ENCODE assay signal across 10 mouse cellular contexts in the genomic region with DNA sequence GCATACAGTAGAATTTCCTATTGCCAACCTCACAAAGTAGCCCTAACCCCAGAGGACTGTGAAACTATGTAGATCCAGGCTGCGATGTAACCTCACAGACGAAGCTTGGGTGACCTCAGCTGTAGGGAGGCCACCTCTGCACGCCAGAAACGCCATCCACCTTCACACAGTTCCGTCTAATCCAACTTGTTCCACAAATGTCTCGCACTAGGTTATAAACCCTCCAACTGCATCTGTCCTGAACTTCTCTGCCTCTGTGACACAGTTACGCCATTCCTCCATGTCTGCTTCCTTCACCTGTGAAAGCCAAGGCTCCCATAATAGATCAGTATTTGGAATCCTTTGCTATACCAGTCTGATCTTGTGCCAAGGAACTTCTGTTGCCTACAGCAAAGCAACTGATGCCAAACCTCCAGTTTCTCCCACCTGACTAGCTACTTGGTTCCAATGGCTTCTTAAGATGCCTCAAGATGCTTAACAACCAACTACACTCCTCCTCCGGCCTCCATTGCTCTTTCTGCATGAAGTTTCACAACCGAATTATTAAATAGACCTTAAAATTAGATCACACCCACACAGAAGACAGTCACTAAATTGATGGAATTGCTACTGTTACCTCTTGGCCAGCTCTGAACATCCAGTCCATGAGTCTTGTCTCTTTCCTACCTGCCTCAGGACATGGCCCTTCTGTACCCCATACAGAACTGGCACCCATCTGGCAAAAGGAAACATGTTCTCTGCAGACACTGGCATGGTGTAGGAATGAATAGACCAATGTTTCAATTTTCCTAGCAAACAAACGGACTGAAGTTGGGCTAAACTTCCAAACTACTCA. TPM values are rescaled to one million over a fixed set of nuclear protein-coding genes. Genes with fewer than 3 reads are reported as not detected.
A peak's percentile ranks its signal among the peaks of the same experiment; 100 is the strongest.
DNase-seq lines count a peak whose midpoint lies in the region; ATAC-seq and TF ChIP-seq lines count a peak whose summit lies in the region.
"Had no signal": no experiment of that assay in that cellular context is flagged by ENCODE, and none has a peak within 500 bp of the region (broad histone marks: within the 10 kb centered on the region; RNA-seq: fewer than 3 reads in every experiment).

No protein-coding gene starts in this region.

- no peaks in the 10 kb centered on the region for H3K36me3 ChIP-seq in midbrain, embryonic 10.5 days
- no peaks in the 10 kb centered on the region for H3K36me3 ChIP-seq in midbrain, embryonic 14.5 days (ENCODE audit: control insufficient read depth, insufficient read depth, low read length)
- H3K36me3 ChIP-seq in limb, embryonic 14.5 days (ENCODE audit: control insufficient read depth, insufficient read depth, low read length), result no peaks in the 10 kb centered on the region
- no peaks in the 10 kb centered on the region; the same call in 1 of the 2 replicates for H3K36me3 ChIP-seq in stomach, postnatal 0 days (ENCODE audit: control insufficient read depth, insufficient read depth, low read length)

- no peak overlapping the region for H3K4me2 ChIP-seq in midbrain, embryonic 14.5 days (ENCODE audit: low read length)
- H3K4me2 ChIP-seq in limb, embryonic 14.5 days (replicated peaks; ENCODE audit: low read depth, low read length, severe bottlenecking), result peak overlapping the region; percentile 72; the same call in 1 of the 2 replicates
- H3K4me2 ChIP-seq in stomach, postnatal 0 days (replicated peaks; ENCODE audit: low read depth), result peak overlapping the region; percentile 91

- no peak for TF ChIP-seq CTCF in gastrocnemius, adult 2 months (IDR thresholded peaks at IDR 0.05)
- TF ChIP-seq CTCF in stomach, postnatal 0 days (IDR thresholded peaks at IDR 0.05; ENCODE audit: low read depth), result no peak

- H3K27ac ChIP-seq in gastrocnemius, adult 2 months, result no peak overlapping the region
- H3K27ac ChIP-seq in midbrain, embryonic 10.5 days (replicated peaks), result no peak overlapping the region
- H3K27ac ChIP-seq in midbrain, embryonic 14.5 days (replicated peaks; ENCODE audit: low read depth, low read length), result no peak overlapping the region
- no peak overlapping the region for H3K27ac ChIP-seq in limb, embryonic 14.5 days (replicated peaks; ENCODE audit: low read depth, low read length)
- no peak overlapping the region for H3K27ac ChIP-seq in stomach, postnatal 0 days (replicated peaks)

- no peaks in the 10 kb centered on the region for H3K9me3 ChIP-seq in midbrain, embryonic 10.5 days (replicated peaks)
- no peaks in the 10 kb centered on the region for H3K9me3 ChIP-seq in midbrain, embryonic 14.5 days (ENCODE audit: control insufficient read depth, low read length)
- no peaks in the 10 kb centered on the region for H3K9me3 ChIP-seq in limb, embryonic 14.5 days (ENCODE audit: control insufficient read depth, low read length)
- no peaks in the 10 kb centered on the region for H3K9me3 ChIP-seq in stomach, postnatal 0 days (ENCODE audit: control insufficient read depth, low read length)

- intact Hi-C loops in gastrocnemius, adult 2 months (cut with DNase I), result no loop called here

- H3K4me1 ChIP-seq in midbrain, embryonic 10.5 days, result peaks cover 13% of the 10 kb centered on the region
- H3K4me1 ChIP-seq in midbrain, embryonic 14.5 days (ENCODE audit: control insufficient read depth, insufficient read depth, low read length), result 0 out of 2 replicates have a peak, but pooled peaks cover 5% of the 10 kb centered on the region
- 0 out of 2 replicates have a peak, but pooled peaks cover 6% of the 10 kb centered on the region for H3K4me1 ChIP-seq in limb, embryonic 14.5 days (ENCODE audit: control insufficient read depth, insufficient read depth, low read length)
- H3K4me1 ChIP-seq in stomach, postnatal 0 days (replicated peaks; ENCODE audit: control insufficient read depth, insufficient read depth), result 0 out of 2 replicates have a peak, but pooled peaks cover 3% of the 10 kb centered on the region

- no peak for ATAC-seq in midbrain, embryonic 14.5 days (ENCODE audit: low FRiP score, low TSS enrichment)
- no peak for ATAC-seq in limb, embryonic 14.5 days (ENCODE audit: low FRiP score, low read depth)
- ATAC-seq in stomach, postnatal 0 days (ENCODE audit: low FRiP score, low TSS enrichment), result no peak

- no peak overlapping the region for H3K9ac ChIP-seq in midbrain, embryonic 14.5 days (replicated peaks; ENCODE audit: low read length)
- H3K9ac ChIP-seq in limb, embryonic 14.5 days (ENCODE audit: low read depth, low read length, severe bottlenecking), result no peak overlapping the region
- H3K9ac ChIP-seq in stomach, postnatal 0 days (ENCODE audit: low read length), result no peak overlapping the region

- 91% methylated on average over 10 of the region's 10 CpGs for WGBS in midbrain, embryonic 10.5 days
- 85% methylated on average over 10 of the region's 10 CpGs for WGBS in midbrain, embryonic 14.5 days
- 83% methylated on average over 10 of the region's 10 CpGs for WGBS in limb, embryonic 14.5 days
- WGBS in stomach, postnatal 0 days, result 81% methylated on average over 10 of the region's 10 CpGs

- TF ChIP-seq POLR2A in limb, embryonic 14.5 days (IDR thresholded peaks at IDR 0.05; ENCODE audit: borderline replicate concordance, extremely low read depth, insufficient read depth, insufficient read length), result no peak

- peaks cover 4% of the 10 kb centered on the region; the same call in 1 of the 2 replicates for H3K27me3 ChIP-seq in midbrain, embryonic 10.5 days (ENCODE audit: low read depth, poor library complexity, severe bottlenecking)
- no peaks in the 10 kb centered on the region for H3K27me3 ChIP-seq in midbrain, embryonic 14.5 days (ENCODE audit: control insufficient read depth, insufficient read depth, low read length)
- no peaks in the 10 kb centered on the region for H3K27me3 ChIP-seq in limb, embryonic 14.5 days (ENCODE audit: control insufficient read depth, insufficient read depth, low read length)
- no peaks in the 10 kb centered on the region for H3K27me3 ChIP-seq in stomach, postnatal 0 days (ENCODE audit: control insufficient read depth, insufficient read depth, low read length)

- DNase-seq in gastrocnemius, adult 2 months, result no peak
- DNase-seq in gastrocnemius, postnatal 10 days, result no peak
- DNase-seq in midbrain, embryonic 10.5 days (ENCODE audit: low spot score), result no peak
- no peak for DNase-seq in midbrain, embryonic 14.5 days
- DNase-seq in limb, embryonic 14.5 days (ENCODE audit: low spot score), result no peak
- DNase-seq in stomach, postnatal 0 days (ENCODE audit: low spot score), result no peak
- DNase-seq in urinary bladder, postnatal 36 days (ENCODE audit: low spot score in 2 of 2), result no peak
- no peak for DNase-seq in thymus, postnatal 0 days (ENCODE audit: low spot score)
- DNase-seq: adrenal gland, postnatal 10 days; right cerebral cortex, postnatal 25 days had no signal

- no peak for TF ChIP-seq EP300 in stomach, postnatal 0 days (optimal IDR thresholded peaks at IDR 0.05)

- H3K4me3 ChIP-seq in gastrocnemius, adult 2 months, result peak overlapping the region; percentile 82
- peak overlapping the region; percentile 71 for H3K4me3 ChIP-seq in midbrain, embryonic 10.5 days
- H3K4me3 ChIP-seq in midbrain, embryonic 14.5 days (replicated peaks; ENCODE audit: low read depth, low read length), result no peak overlapping the region
- H3K4me3 ChIP-seq in limb, embryonic 14.5 days (replicated peaks; ENCODE audit: low read length), result peak overlapping the region; percentile 56; the same call in 1 of the 2 replicates
- peak overlapping the region; percentile 52; the same call in 1 of the 2 replicates for H3K4me3 ChIP-seq in stomach, postnatal 0 days (ENCODE audit: low read depth, low read length)

RNA-seq across cellular contexts. Expression of gene Pctp, which starts 1.1 kb away (rescaled TPM):
- 1 to 10 TPM; 2.8 to 4.0 TPM for total RNA-seq in gastrocnemius, adult 2 months (2021)
- total RNA-seq in gastrocnemius, postnatal 10 days (2021), result 1 to 10 TPM; 2.3 to 3.1 TPM
- 16.4 and 20.2 TPM in 2 replicates for polyA plus RNA-seq in midbrain, embryonic 10.5 days (2016; fragmentation: Nextera tagmentation; extraction: Ambion mirVana)
- polyA plus RNA-seq in midbrain, embryonic 14.5 days (2014; fragmentation: Nextera tagmentation; extraction: Ambion mirVana), result 0.61 and 1.3 TPM in 2 replicates
- 3.9 TPM in 2 replicates for polyA plus RNA-seq in limb, embryonic 14.5 days (2012; rRNA removed)
- 2.3 and 2.8 TPM in 2 replicates for polyA plus RNA-seq in limb, embryonic 14.5 days (2014; fragmentation: Nextera tagmentation; extraction: Ambion mirVana)
- 7.6 and 8.0 TPM in 2 replicates for polyA plus RNA-seq in stomach, postnatal 0 days (2015; fragmentation: Nextera tagmentation; extraction: Ambion mirVana)
- 5.0 and 5.1 TPM in 2 replicates for polyA plus RNA-seq in thymus, postnatal 0 days (2015; fragmentation: Nextera tagmentation; extraction: Ambion mirVana)

RNA-seq across cellular contexts. Expression of gene Tmem100, which starts 28.5 kb away (rescaled TPM):
- 10 to 100 TPM in 1 of 2 experiments, 1 to 10 TPM in 1; 7.4 to 19.2 TPM for total RNA-seq in gastrocnemius, adult 2 months (2021)
- total RNA-seq in gastrocnemius, postnatal 10 days (2021), result 10 to 100 TPM; 19.2 to 22.5 TPM
- 5.8 and 5.9 TPM in 2 replicates for polyA plus RNA-seq in midbrain, embryonic 10.5 days (2016; fragmentation: Nextera tagmentation; extraction: Ambion mirVana)
- 5.9 and 8.7 TPM in 2 replicates for polyA plus RNA-seq in midbrain, embryonic 14.5 days (2014; fragmentation: Nextera tagmentation; extraction: Ambion mirVana)
- polyA plus RNA-seq in limb, embryonic 14.5 days (2012; rRNA removed), result 12.6 and 16.4 TPM in 2 replicates
- 20.1 and 23.9 TPM in 2 replicates for polyA plus RNA-seq in limb, embryonic 14.5 days (2014; fragmentation: Nextera tagmentation; extraction: Ambion mirVana)
- polyA plus RNA-seq in stomach, postnatal 0 days (2015; fragmentation: Nextera tagmentation; extraction: Ambion mirVana), result 28.3 and 31.1 TPM in 2 replicates
- polyA plus RNA-seq in thymus, postnatal 0 days (2015; fragmentation: Nextera tagmentation; extraction: Ambion mirVana), result 3.8 and 4.8 TPM in 2 replicates
